Mouse (Mus musculus) left cerebral cortex, postnatal 25 days (tissue): Measurements from ENCODE around the gene Fgfr2. TPM values are rescaled to one million over a fixed set of nuclear protein-coding genes. Genes with fewer than 3 reads are reported as not detected.

Experiments
- DNase-seq, 2 experiments: peaks; one replicate each; pipeline ENCODE4 v3.0.0; 2022; ENCODE audit warnings: low spot score in 2 of 2, mixed read lengths in 1 of 2
- intact Hi-C: fragments of 180-260 bp; cut with DNase I; formaldehyde crosslinking; loops from one replicate; pipeline ENCODE4 v1.15.1; 2025
- total RNA-seq, 2 experiments: library from RNA; stranded (reverse); gene quantifications; 2 replicates each; pipeline ENCODE4 v1.2.3; 2021

Fgfr2 gene
- total RNA-seq, 2 experiments from 2014 or later = 37.1 to 42.0 TPM

DNA sequence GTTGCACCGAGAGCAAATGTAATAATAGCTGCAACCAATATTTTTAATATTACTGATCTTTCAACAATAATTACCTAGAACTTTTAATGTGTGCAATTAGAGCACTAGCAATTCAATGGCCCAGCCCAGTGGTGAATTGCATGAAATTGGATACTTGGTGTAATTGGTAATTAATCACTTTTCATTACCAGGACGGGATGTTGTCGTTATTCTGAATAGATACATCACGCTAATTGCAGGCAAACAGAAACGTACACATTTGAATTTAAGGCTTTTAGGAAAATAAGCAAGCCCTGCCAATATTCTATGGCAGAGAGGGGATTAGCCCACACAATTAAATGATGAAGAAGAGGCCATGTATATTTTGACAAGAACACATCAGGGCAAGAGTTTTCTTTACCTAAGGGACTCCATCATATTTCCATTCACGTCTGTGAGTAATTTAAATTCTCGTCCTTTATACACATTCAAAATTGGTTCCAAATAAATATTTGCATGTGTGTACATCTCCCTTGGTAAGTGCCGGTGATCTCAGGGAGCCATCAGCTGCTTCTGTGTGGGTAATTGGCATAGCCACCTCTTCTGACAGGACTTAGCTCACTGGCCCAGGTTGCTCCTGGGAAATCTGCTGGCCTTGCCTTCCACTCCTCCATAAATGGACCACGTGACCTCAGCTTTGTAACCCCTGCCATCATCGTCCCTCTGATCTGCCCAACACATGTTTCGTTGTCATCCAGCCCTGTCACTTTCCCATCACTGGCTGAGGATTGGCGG is 1471.0 kb downstream of the Fgfr2 start:
- no peak for DNase-seq
- intact Hi-C loops = no loop called here

DNA sequence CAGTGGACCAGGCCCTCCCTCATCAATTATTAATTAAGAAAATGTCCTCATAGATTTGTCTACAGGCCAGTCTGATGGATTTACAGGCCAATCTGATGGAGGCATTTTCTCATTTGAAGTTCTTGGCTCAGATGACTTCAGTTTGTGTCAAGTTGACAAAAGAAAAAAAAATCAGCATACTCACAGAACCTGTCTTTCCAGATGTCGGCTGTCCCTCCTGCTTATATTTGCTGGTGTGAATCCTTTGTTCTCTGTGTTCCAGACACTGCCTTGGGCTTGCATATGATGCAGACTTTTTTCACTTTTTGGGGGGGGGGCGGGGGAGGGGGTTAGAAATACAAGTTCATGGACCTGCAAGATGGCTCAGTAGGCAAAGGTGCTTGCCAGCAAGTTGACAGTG is 1472.9 kb downstream of the Fgfr2 start:
- no peak for DNase-seq

DNA sequence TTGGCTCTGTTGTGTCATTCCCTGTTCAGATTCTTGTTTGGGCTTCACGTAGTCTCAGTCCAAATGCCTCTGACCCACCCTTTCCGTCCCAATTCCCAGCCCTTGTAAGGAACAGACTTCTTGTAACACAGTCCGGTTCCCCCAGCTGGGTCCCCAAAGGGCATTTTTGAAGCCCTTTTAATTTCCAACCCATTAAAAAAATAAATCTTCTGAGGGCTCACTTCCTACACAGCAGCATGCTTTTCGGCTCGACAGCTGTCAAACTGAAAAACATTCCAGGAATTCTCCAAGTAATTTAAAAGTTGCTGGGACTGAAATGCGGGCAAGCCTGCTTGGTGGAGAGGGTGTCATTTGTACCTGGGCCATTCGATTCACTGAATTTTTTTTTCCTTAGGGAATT is 1474.9 kb downstream of the Fgfr2 start:
- DNase-seq = no peak
- intact Hi-C loops = no loop called here

More for the DNA sequence above, 1472.9 kb downstream of the Fgfr2 start:
- intact Hi-C loops = no loop called here

DNA sequence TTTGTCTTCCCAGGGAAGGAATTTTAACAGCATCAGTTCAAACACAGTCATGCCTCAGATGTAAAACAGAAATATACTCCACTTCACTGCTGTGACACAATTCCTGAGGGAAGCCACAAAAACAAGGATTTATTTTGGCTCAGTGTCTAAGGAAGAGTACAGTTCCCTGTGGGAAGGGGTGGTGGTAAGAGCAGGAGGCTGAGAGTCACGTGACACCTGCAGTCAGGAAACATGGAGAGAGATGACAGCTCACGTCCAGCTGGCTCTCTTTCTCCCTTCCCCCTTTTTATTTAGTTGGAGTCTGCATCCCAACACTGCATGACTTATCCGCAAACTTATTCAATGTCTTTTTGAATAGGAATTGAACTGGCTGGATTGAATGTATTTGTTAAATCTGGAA is 1475.6 kb downstream of the Fgfr2 start:
- intact Hi-C loops = no loop called here
- no peak for DNase-seq

DNA sequence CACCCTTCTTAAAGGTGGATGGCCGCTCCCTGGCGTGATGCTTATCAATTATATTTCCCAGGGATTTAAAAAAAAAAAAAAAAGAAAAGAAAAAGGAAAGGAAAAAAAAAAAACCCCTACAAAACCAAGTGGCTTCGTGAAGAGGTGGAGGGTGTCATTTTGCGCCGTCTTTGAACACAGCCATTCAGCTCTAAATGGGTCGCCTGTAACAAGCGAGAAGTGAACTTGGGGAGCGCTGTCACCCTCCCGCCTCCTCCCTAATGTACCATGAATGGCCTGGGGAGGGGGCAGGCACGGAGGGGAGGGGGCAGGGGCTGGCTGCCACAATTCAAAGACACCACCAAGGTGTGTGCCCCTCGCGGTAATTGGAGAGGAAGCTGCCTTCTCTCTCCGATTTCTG is 1478.6 kb downstream of the Fgfr2 start:
- DNase-seq = no peak
- intact Hi-C loops = no loop called here

DNA sequence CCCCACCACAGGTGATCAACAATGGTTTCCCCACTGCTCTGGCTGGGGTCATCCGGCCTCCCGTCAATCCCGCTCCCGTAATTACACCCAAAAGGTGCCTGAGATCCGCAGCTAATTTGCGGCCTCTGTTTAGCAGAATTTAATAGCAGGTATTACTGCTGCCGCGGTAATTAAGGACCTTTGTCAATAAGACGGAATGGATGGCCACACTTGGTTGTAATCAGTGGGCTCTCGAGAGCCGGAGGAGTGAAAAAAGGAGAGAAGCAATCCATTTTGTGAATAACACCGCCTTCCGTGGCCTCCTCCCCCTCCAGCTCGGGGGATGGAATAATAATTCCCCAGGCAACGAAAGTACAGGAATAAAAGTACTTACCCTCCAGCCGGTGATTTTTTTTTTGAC is 1479.1 kb downstream of the Fgfr2 start:
- intact Hi-C loops = no loop called here

DNA sequence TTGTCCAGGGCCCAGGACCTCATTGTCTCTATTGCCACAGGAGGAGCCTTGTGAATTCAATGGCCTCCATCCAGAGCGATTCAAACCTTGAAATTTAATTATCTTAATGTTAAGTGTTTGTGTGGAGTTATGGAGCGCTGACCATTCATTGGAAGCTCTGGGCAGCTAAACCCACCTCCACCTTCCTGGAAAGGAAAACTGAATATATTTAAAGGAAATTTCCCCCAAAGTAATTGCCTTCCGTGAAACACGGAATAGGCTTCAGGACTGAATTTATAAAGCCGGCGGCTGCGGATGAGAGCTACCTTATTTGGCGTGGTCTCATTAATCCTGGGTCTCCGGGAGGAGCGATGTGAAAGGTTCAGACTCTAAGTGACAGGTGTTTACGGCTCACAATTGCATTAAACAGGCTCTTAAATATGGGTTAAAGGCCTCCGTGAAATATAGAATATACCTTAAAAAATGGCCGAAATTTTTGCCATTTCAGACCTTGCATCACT is 1479.8 kb downstream of the Fgfr2 start:
- intact Hi-C loops = no loop called here
- no peak for DNase-seq

More for the DNA sequence above, 1479.1 kb downstream of the Fgfr2 start:
- no peak for DNase-seq

DNA sequence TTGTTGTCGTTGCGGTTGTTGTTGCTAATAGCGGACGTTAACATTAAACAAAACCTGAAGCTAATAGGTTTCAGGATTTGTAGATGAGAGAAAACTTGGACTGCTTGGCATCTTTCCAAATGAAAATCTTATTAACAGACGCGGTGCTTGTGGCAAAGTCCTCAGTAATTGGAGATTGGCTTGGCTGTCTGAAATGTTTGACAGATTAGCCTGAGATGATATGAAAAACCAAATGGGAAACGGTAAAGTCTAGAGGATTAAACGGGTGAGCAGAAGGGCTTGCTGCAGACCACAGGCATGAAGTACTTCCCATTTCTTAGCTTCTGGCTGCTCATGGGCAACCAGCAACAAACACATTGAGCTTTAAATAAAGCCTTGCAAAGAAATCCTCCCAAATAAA is 1493.6 kb downstream of the Fgfr2 start:
- no peak for DNase-seq
- intact Hi-C loops = no loop called here

DNA sequence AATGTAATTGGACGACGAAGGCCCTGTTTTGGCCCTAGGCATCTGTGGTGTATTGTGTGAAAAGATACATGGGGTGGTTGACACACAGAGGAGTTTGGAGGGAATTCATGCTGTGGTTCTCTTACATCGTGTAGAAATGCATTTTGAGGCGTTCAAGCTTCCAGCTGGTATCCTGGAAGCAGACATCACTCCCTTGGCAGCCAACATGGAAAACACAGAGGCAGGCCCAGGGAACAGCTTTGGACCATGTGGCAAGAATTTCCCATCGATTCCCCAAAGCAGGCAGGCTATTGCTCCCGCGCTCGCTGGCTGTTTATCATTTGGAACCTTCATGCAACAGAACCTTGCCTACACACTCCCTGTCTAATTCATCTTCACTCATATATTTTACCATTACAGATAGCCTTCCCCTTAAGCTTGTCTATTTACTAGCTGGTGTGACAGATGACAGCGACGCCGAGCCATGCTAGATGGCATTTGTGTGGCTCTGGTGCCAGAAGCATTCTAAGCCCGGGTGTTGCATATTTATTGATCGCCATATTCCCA is 1494.2 kb downstream of the Fgfr2 start:
- intact Hi-C loops = no loop called here
- peak; percentile 23 to 71 for DNase-seq

DNA sequence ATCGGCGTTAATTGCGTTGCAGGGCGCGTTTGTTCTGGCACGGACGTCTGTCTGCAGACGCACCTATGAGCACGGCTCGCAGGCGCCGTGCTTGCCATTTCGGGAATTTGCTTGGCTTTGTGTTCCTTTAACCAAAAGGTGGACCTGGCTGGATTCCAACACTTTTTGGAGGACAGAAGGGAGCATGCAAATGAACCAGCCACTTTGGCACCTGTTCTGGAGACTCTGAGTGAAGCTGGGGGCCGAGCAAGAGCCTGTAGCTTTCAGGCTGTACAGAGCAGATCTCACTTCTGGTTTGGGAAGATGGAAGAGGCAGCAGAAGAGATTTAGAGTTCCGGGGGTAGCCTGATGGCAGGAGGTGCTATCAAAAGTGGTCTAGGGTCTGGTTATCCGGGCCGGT is 1494.8 kb downstream of the Fgfr2 start:
- no peak for DNase-seq
- intact Hi-C loops = no loop called here

DNA sequence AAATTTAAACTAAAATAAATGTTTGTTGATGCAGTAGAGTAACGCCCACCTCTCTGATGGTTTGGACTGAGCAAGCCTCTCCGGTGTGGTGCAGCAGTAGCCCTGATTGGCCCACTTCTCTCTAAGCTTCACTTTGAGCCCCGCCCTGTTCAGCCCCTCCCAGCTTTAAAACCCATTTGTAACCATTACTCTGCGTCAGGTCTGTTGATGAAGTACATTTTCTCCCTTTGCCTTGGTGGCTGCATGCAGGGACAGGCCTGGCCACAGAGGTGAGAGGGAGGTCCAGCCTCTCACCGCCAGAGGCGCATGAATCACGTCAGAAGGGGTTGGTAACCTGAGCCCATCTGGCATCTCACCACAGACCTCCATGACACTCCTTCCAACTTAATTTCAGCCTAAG is 1513.5 kb downstream of the Fgfr2 start:
- intact Hi-C loops = no loop called here
- DNase-seq = no peak

DNA sequence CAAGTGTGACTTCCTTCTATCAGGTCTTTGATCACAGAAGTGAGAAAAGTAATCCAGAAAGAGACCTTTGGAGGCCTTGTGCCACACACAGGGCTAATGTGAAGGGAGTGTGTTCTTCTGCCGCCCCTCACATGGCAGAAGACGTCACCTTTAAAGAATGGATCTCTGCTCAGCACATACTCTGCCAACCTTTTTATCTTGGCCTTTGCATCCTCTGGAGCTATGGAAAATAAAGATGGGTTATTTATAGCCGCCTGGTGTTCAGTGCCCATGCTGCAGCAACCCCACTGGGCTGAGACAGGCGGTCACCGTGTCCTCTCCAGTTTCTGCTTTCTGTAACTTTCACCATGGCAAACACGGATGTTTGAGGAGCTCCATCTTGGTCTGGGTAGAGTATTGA is 1515.1 kb downstream of the Fgfr2 start:
- intact Hi-C loops = no loop called here
- DNase-seq = no peak

DNA sequence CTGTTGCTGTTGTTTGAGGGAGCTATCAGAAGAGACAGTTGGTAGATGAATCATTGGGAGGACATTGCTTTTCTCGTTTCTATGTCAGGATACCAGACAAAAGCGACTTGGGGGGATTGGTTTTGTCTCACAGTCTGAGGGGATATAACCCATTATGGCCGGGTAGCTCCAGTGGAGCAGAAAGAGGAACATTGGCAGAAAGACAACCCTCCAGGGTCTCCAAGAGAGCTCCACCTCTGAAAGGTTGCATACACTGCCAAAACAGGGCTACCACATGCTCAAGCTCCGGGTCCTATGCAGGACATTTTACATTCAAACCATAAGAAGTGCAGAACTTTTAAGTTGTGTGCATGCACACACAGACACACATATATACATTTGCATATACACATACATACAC is 1517.7 kb downstream of the Fgfr2 start:
- intact Hi-C loops = no loop called here
- no peak for DNase-seq

DNA sequence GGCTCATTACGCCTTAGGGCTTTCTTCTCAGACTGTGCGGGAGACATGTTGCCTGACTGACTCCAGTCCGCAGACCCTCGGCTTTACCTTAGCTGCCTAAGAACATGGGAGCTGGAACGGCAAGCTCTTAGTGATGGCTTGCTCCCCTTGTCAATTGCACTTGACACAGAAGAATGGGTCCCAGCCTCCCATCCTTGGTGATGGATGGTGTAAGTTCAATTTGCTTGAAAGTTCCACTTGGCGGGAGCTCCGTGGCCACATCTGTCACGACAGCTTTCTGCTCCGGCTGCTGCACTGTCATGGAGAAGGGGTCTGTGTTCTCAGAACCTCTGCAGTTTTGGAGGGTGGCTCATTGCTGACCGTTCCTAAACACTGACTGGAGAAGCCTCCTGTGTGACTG is 1518.2 kb downstream of the Fgfr2 start:
- DNase-seq = no peak
- intact Hi-C loops = no loop called here

DNA sequence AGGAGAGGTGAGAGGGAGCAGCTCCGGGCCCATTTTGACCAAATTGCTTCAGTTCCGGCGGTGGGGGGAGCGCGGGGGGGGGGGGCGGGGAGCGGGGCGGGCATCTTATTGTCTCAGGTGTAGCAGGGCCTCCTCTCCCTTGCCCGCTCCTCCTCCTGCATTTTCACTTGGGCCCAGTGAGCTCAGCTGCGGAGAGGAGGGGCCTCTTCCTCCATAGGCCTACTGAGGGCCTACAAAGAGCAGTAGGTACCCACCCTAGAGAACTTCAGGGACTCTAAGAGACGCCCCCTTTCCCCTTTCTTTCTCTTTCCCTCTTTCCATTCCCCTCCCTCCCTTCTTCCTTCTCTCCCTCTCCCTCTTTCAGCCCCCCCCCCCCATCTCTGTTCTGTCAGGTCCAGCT is 1520.0 kb downstream of the Fgfr2 start:
- intact Hi-C loops = no loop called here
- no peak for DNase-seq

DNA sequence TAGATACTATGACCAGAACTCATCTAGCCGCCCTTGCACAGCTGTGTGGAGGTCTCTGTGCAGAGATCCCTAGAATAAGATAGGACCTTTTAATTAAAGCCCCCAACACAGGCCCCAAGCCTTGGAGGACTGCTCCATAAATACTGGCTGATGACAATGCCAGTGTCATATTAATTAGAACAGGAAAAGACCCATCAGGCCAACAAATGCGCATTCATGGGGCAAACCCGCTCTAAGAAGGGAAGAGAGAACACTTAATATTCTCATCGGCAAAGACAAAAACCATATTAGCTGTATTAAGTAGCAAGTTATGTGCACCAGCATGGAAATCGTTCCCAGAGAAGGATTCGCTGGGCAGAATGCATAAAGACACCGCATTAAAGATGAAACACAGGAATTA is 1521.0 kb downstream of the Fgfr2 start:
- DNase-seq = no peak
- intact Hi-C loops = no loop called here

DNA sequence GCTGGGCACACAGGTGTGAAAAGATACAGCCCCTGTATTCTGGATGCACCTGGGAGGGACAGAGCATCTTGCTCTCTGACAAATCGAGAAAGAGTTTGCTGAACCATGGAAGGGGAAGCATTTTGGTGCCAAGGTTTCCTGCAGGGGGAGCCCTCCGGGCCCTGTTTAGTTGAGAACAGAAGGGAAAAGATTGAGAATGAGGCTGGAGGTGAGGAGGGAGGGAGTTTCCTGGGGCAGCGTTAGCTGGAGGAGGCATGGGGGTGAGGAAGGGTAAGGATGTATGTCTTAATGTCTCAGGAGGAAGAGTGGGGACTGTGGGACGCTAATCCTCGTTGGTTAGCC is 1524.7 kb downstream of the Fgfr2 start:
- intact Hi-C loops = loop anchor here (2.0 to 5.0 kb wide), 2 partner anchors 148 to 284 kb away; no protein-coding TSS in a partner anchor
- DNase-seq = peak; percentile 35 to 54

DNA sequence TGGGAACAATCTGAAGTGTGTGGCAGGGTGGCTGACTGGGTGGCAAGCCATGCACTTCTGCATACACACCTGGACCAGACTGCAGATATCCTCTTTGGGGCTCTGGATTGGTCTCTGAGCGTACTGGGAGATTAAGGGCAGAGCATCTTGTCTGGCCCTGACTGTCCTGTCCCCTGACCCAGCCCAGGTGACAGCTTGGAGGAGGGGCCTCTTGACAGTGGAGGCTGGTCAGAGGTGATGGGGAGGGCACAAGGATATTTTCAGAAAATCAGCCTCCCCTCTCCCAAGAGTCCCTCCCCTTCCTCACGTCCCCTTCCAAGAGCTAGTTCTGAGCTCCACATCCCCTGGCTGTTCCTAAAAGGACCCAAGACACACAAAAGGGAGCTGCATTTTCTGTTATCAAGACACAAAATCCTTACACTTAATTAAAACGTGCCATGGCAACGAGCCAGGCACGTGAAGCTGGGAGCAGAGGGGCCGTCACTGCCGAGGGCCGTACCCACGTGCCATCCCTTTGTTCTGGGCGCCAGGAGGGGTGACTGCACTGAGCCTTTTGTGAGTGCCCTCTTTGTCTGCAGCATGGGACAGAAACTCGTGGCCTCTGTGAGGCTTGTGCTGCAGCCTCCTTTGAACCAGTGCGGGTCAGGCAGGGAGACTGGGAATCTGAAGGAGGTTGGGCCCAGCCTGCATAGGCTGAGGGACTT is 1525.2 kb downstream of the Fgfr2 start:
- DNase-seq = peak in 1 of 2 experiments; percentile 11
- intact Hi-C loops = loop anchor here (2.0 to 5.0 kb wide), 2 partner anchors 149 to 284 kb away; no protein-coding TSS in a partner anchor

DNA sequence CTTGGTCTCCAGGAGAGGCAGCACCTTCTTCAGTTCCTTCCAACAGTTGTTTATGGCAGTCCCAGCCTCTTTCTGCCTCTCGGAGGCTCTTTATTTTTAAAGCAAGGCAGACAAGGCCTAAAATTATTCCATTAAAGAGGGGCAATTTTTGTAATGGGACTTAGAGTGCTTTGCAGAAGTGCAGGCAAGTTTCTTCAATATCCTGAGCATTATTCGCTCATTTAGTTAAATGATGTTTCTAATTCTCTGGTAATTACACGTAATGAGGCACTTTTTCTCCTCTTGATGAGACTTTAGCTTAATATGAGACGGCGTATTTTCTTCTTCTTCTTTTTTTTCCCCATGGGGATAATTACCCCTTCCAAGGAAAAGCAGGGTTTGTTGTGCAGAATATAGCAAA is 1537.6 kb downstream of the Fgfr2 start:
- intact Hi-C loops = no loop called here
- no peak for DNase-seq

DNA sequence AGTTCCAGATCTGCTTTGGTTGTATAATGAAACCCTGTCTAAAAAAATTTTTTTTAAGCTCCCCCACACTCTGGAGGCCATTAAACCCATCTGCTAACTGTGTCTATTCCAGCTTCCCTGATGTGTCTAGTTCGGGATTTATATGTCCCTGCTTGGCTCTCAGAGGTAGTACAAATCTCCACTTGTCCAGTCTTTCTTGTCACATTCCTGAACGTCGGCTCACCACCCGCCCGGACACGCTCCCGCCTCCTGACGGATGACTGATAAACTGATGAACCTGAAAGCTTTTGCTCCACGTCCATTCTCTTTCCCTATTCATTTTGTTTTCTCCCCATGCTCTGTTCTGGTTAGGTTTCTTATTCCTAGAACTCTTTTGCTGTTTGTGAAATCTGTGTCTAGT is 1541.0 kb downstream of the Fgfr2 start:
- no peak for DNase-seq
- intact Hi-C loops = no loop called here

DNA sequence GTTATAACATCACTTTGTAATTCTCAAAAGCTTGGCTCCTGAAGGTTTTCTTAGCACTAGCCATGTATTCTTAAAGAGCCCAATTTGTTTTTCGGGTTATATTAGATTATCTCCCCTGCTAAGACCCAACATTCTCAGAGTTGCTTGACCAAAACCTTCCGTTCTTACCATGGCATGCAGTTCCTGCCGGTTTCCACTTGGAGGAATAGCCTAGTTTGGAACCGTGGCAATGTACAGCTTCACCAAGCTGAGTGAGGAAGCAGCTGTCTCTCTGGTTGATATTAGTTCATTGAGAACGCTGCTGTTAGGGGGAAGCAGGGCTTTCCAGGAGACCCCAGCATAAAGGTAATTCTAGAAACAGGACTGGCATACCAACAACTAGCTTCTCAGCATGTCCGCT is 1547.9 kb downstream of the Fgfr2 start:
- DNase-seq = no peak
- intact Hi-C loops = loop anchor here (5.0 kb wide), 1 partner anchor 172 kb away; no protein-coding TSS in a partner anchor
